Mouse (Mus musculus) erythroblast, embryonic 14.5 days (primary cell): ENCODE measurements at regions not wholly inside any gene's neighbourhood (a gene's known extent, or its start where the extent isn't known, plus 50 kb on each side); places are given as distances from the start of the nearest gene placed in this dataset.

ENCODE experiments used
- GATA1 ChIP-seq: IDR thresholded peaks from 2 replicates; pipeline ENCODE4 v1.6.1; 2012; ENCODE audit warnings: low read length, inconsistent platforms, mixed read lengths
- TAL1 ChIP-seq: IDR thresholded peaks from 3 replicates; pipeline ENCODE4 v1.6.1; 2012; ENCODE audit warnings: low read length, inconsistent platforms, mixed read lengths

GRCm38 (mm10) chr8:92482393-92482792, 125.0 kb downstream of the Irx5 start:
- no peak for TF ChIP-seq GATA1
- TF ChIP-seq TAL1, result no peak
